Mouse (Mus musculus) kidney, adult 2 months (tissue): ENCODE data around the gene Adgre5. TPM values are rescaled to one million over a fixed set of nuclear protein-coding genes. Genes with fewer than 3 reads are reported as not detected.

ENCODE experiments used
- DNase-seq: peaks from one replicate; pipeline ENCODE4 v3.0.0; 2021
- H3K27ac ChIP-seq: fragments of 200-500 bp; 2 replicates; pipeline ENCODE4 v1.5.1; 2012; ENCODE audit warnings: low read depth, low read length, control low read depth, inconsistent platforms; ENCODE audit not compliant: insufficient read depth
- H3K27me3 ChIP-seq: fragments of 200-500 bp; replicated peaks from 2 replicates; pipeline ENCODE4 v1.6.1; 2012; ENCODE audit warnings: mild to moderate bottlenecking, moderate library complexity, low read length, inconsistent platforms; ENCODE audit not compliant: control insufficient read depth, insufficient read depth
- H3K36me3 ChIP-seq: fragments of 200-500 bp; 2 replicates; pipeline ENCODE4 v1.6.1; 2012; ENCODE audit warnings: mild to moderate bottlenecking, moderate library complexity, low read length, inconsistent platforms; ENCODE audit not compliant: control insufficient read depth, insufficient read depth
- H3K4me1 ChIP-seq: fragments of 200-500 bp; 2 replicates; pipeline ENCODE4 v1.6.1; 2011; ENCODE audit warnings: low read length; ENCODE audit not compliant: control insufficient read depth, insufficient read depth
- H3K4me3 ChIP-seq: fragments of 200-500 bp; 2 replicates; pipeline ENCODE4 v1.5.1; 2011; ENCODE audit warnings: mild to moderate bottlenecking, low read depth, low read length, control low read depth; ENCODE audit not compliant: insufficient read depth
- CTCF ChIP-seq: fragments of 200-500 bp; conservative IDR thresholded peaks from 2 replicates; pipeline ENCODE4 v1.5.1; 2011; ENCODE audit warnings: low read depth, mild to moderate bottlenecking, control low read depth, low read length, moderate library complexity, mixed read lengths; ENCODE audit not compliant: insufficient read depth, insufficient read length
- POLR2A ChIP-seq: fragments of 200-500 bp; IDR thresholded peaks from one replicate; pipeline ENCODE4 v1.6.1; 2011; ENCODE audit warnings: low read depth, low read length, control low read depth
- whole genome bisulfite sequencing: fragments of 180-500 bp; shearing (Covaris S2); methylation state at CpG from one replicate; pipeline ENCODE4 v1.1.7; 2018; 5-methylcytosine and 5-hydroxymethylcytosine counted together
- polyA plus RNA-seq: library from polyadenylated mRNA; depleted of rRNA; stranded (reverse); fragments of >200 nt; gene quantifications from 2 replicates; pipeline ENCODE4 v1.2.3, GENCODE M21; 2012

The Adgre5 gene
- polyA plus RNA-seq, 1 experiment: 45.1 TPM

GRCm38 (mm10) chr8:83719693-83720092 lies 21.4 kb downstream of the Adgre5 start:
- H3K4me1 ChIP-seq: peaks cover 10% of the 10 kb centered on the region; the same call in 1 of the 2 replicates
- no peak overlapping the region for H3K27ac ChIP-seq
- no peaks in the 10 kb centered on the region for H3K27me3 ChIP-seq
- TF ChIP-seq POLR2A (no peak), CTCF (no peak)
- H3K4me3 ChIP-seq: no peak overlapping the region
- WGBS: 88% methylated on average over 2 of the region's 2 CpGs
- H3K36me3 ChIP-seq: no peaks in the 10 kb centered on the region; the same call in 1 of the 2 replicates
- no peak for DNase-seq

- TF ChIP-seq POLR2A (no peak), CTCF (no peak)
- no peak for DNase-seq
- Histone ChIP-seq H3K36me3 (no peaks in the 10 kb centered on the region; the same call in 1 of the 2 replicates), H3K4me3 (no peak overlapping the region), H3K4me1 (peaks cover 10% of the 10 kb centered on the region; the same call in 1 of the 2 replicates), H3K27ac (no peak overlapping the region), H3K27me3 (no peaks in the 10 kb centered on the region)
- WGBS: 72% methylated on average over 2 of the region's 2 CpGs
These were observed 22.1 kb downstream of the Adgre5 start for GRCm38 (mm10) chr8:83719048-83719447.

GRCm38 (mm10) chr8:83716563-83716962 lies 24.6 kb downstream of the Adgre5 start:
- H3K36me3 ChIP-seq: no peaks in the 10 kb centered on the region
- H3K4me3 ChIP-seq: no peak overlapping the region
- peaks cover 10% of the 10 kb centered on the region; the same call in 1 of the 2 replicates for H3K4me1 ChIP-seq
- 59% methylated on average over 2 of the region's 2 CpGs for WGBS
- H3K27ac ChIP-seq: no peak overlapping the region
- H3K27me3 ChIP-seq: no peaks in the 10 kb centered on the region
- TF ChIP-seq POLR2A: no peak
- DNase-seq: no peak

- H3K27ac ChIP-seq: 0 out of 2 replicates have a peak overlapping the region, but pooled peaks have one; percentile 49
- no peak for DNase-seq
- WGBS: under 1% methylated on average over 17 of the region's 17 CpGs
These were observed 25.4 kb downstream of the Adgre5 start for GRCm38 (mm10) chr8:83715771-83716170.

GRCm38 (mm10) chr8:83715031-83715690 lies 26.0 kb downstream of the Adgre5 start, which contains the start of gene Ddx39:
TSS of gene Ddx39 (plus strand) at chr8:83715177.
- Histone ChIP-seq H3K36me3 (no peaks in the 10 kb centered on the region), H3K27ac (peak within 1 kb of the TSS; percentile 74), H3K4me3 (peak within 1 kb of the TSS; percentile 72), H3K4me1 (peaks cover 10% of the 10 kb centered on the region; the same call in 1 of the 2 replicates), H3K27me3 (no peaks in the 10 kb centered on the region)
- peak; percentile 51 for TF ChIP-seq POLR2A
- no peak for TF ChIP-seq CTCF
- peak; percentile 100 for DNase-seq
- under 1% methylated on average over 63 of the region's 63 CpGs for WGBS

More at GRCm38 (mm10) chr8:83715771-83716170, 25.4 kb downstream of the Adgre5 start:
- TF ChIP-seq CTCF (no peak), POLR2A (no peak)
- peaks cover 10% of the 10 kb centered on the region; the same call in 1 of the 2 replicates for H3K4me1 ChIP-seq
- H3K27me3 ChIP-seq: no peaks in the 10 kb centered on the region
- no peaks in the 10 kb centered on the region for H3K36me3 ChIP-seq
- H3K4me3 ChIP-seq: peak overlapping the region; percentile 72

GRCm38 (mm10) chr8:83714676-83715030 lies 26.5 kb downstream of the Adgre5 start:
- Histone ChIP-seq H3K4me3 (no peak overlapping the region), H3K4me1 (peaks cover 10% of the 10 kb centered on the region; the same call in 1 of the 2 replicates), H3K36me3 (no peaks in the 10 kb centered on the region), H3K27ac (peak overlapping the region; percentile 5; the same call in 1 of the 2 replicates), H3K27me3 (no peaks in the 10 kb centered on the region)
- DNase-seq: no peak
- TF ChIP-seq POLR2A (no peak), CTCF (no peak)
- 16% methylated on average over 8 of the region's 8 CpGs for whole genome bisulfite sequencing

- Histone ChIP-seq H3K27ac (no peak overlapping the region), H3K4me3 (no peak overlapping the region), H3K36me3 (no peaks in the 10 kb centered on the region), H3K27me3 (no peaks in the 10 kb centered on the region), H3K4me1 (peaks cover 3% of the 10 kb centered on the region; the same call in 1 of the 2 replicates)
- no peak for DNase-seq
- WGBS: 78% methylated on average over 8 of the region's 8 CpGs
- TF ChIP-seq POLR2A: no peak
These were observed 33.6 kb downstream of the Adgre5 start for GRCm38 (mm10) chr8:83707554-83707953.
